Mouse (Mus musculus) large intestine, adult 2 months (tissue): ENCODE results near the gene Farp1. TPM values are rescaled to one million over a fixed set of nuclear protein-coding genes. Genes with fewer than 3 reads are reported as not detected.

Experiments
- DNase-seq: peaks from one replicate; pipeline ENCODE4 v3.0.0-alpha.2; 2012; ENCODE audit warnings: low read depth, low spot score
- WGBS: fragments of 180-500 bp; shearing (Covaris S2); methylation state at CpG from one replicate; pipeline ENCODE4 v1.1.7; 2018; 5-methylcytosine and 5-hydroxymethylcytosine counted together
- polyA plus RNA-seq: library from polyadenylated mRNA; depleted of rRNA; stranded (reverse); fragments of >200 nt; gene quantifications from 2 replicates; pipeline ENCODE4 v1.2.3, GENCODE M21; 2012

Gene Farp1
- polyA plus RNA-seq, 1 experiment = 13.3 TPM

DNA sequence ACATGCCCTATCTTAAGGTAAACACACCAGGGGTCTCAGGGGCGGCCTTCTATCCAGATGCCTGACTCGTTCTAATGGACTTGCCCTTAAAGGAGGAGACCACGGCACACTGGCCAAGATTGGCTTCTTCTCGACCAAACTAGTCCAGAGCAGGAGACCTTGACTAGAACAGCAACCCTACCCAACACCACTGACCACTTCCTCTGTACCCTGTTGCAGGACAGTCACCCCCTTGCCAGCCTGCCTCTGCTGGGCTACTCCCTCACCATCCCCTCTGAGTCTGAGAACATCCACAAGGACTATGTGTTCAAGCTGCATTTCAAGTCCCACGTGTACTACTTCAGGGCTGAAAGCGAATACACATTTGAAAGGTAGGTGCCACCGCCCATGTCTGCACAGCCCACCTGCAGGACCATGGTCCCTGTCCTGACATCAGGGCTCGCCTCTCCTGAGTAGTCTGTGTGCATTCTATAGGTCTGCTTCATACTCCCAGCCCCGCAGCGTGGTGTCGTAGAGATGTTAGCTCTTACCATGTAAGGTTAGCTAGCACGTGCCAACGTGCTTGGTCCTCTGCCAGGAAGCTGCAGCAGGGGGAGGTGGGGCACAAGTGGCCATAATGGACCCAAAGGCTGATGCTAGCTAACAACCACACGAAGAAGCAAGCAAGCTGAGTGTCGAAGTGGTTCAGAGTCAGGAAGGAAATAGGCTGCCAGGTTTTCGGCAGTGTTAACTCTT lies 245.8 kb downstream of the Farp1 start:
- no peak for DNase-seq

DNA sequence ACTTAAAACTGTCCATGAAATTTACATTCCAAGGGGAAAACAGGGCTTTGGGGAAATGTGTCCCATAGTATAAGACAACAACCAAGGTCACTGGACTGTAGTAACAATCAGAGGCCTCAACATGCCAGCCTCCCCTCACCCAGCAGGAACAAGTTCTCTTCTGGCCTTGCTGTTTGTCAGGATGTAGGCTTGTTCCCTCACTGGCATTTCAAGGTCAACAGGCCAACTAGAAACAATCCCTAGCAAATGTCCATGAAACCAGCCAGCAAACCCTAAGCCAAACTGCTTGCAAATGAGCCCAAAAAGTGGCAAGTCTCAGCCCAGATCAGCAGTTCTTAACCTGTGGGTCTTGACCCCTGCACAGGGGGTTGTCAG lies 246.3 kb downstream of the Farp1 start:
- DNase-seq = no peak

More for the DNA sequence above, 245.8 kb downstream of the Farp1 start:
- 67% methylated on average over 16 of the region's 16 CpGs for WGBS

DNA sequence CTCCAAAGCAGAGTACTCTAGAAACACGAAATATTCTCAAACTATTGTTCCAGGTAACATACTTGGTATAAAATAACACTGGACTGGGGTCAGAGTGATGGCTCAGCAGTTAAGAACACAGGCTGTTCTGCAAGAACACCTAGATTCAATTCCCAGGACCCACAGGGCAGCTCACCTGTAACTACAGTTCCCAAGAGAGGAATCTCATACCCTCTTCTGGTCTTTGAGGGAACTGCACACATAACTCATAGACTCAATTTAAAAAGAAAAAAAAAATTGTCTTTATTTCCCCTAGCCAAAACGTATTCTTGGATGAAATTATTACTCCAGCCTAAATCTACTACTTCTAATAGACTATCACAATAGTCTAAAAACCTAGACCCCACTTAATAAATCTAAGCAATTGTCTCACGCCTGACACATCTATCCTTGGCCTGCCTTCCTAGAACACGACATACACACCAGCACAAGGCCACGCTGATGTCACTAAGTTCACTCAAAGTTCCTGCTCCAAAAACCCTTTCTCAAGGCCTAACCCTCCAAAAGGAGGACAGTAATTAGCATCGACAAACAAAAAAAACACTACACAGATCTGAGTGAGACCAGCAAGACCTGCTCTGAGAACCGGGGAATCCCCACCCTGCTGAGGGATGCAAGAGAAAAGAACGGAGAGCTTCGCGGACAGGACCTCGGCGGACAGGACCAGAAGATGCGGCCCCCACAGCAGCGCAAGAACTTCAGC lies 250.6 kb downstream of the Farp1 start:
- 92% methylated on average over 14 of the region's 14 CpGs for WGBS
- DNase-seq = no peak

DNA sequence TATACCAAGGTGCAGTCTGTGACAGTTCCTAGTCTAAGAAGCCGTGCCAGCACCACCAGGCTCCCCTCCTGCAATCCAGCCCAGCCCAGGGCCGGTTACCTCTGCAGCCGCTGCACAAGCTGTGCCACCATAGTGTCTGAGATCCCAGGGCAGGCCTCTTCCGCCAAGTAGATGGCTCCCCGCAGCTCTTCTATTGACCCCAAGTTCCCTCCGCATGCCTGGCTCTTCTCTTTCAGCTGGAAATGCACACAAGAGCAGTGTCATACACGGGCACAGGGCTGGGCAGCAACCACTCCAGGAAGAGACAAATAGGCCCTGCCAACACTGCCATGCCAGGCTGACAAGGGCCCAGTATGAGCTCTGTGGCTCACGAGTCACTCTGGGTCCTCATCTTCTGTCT lies 256.9 kb downstream of the Farp1 start:
- WGBS = 86% methylated on average over 8 of the region's 8 CpGs
- no peak for DNase-seq

DNA sequence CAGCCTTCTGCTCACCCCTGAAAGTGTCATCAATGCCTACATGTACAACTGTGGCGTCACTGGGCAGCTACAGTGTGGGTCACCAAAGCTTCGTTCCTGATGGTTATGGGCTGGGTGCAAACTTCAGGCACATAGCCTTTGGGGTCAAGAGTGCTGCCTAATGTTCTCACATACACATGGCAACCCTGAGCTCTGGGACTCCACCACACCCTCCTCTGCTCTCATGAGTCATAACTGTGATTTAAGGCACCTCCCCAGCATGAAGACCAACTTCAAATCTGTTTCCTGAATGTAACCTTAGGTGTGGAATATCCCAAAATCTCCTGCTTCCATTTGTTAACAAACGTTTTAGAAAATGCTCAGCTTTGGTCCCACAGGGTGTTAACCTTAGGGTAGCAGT lies 257.4 kb downstream of the Farp1 start:
- DNase-seq = no peak
- 64% methylated on average over 3 of the region's 3 CpGs for WGBS

DNA sequence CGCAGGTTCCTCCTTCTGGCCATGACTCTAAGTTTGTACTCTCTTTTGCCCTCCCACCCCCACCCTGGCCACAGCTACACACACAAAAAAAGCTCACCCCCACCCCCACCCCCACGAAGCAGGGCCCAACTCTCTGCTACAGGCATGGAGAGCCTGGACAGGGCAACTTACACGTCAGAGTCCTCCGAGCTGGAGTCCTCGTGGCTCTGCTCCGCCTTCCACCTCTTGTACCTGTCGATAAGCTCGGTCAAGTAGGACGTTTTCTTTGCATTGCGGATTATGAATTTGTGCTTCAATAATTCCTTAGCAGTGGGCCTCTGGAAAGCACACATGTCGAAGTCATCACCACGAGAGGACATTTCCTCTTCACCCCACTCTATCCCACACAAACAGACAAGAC lies 259.5 kb downstream of the Farp1 start:
- no peak for DNase-seq
- WGBS = 93% methylated on average over 12 of the region's 12 CpGs

DNA sequence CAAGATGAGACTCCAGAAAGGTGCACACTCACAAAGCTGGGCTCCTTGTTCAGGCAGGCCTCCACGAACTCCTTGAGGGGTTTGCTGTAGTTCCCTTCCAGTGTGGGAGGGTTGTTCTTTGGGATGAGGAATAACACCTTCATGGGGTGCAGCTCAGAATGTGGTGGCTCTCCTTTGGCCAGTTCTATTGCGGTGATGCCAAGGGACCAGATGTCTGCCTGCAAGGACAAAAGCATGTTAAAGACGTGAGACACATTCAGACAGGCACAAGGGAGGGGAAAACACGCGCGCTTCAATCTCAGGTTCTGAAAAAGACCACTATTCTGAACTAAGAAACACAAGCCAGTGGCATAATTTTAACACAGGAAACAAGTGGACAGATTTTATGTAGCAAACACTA lies 262.1 kb downstream of the Farp1 start:
- WGBS = 92% methylated on average over 6 of the region's 6 CpGs
- DNase-seq = no peak

DNA sequence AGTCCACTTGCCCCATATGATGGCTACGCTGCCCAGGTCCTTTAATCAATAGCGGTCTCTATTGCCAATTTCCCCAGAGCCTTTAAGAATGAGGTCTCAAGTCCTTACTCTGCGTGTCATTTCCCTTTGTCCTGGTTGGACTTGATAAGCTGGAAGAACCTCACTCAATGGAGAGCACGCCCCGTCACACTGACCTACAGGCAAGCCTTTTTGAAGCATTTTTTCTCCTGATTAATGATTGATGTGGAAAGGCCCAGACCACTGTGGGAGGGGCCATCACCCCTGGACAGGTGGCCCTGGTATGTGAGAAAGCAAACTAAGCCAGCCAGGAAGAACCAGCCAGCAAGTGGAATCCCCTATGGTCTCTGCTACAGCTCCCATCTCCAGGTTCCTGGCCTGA lies 263.5 kb downstream of the Farp1 start:
- no peak for DNase-seq

DNA sequence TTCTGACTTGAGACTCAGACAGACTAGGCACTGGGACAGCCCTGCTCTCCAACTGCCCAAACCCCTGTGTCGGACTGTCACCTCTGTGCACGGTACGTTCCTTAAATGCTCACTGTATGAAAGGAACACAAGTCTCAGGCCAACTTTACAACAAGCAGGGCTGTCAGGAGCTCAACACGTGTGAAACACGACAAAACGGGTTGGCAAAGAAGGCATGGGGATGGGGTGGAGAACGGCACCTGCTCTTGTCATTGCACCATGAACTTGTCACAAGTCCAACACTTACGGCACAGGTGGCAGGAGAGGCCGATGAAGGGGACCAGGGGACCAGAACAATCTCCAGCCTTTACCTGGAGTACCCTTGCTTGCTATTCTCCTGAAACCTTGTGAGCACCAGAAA lies 264.1 kb downstream of the Farp1 start:
- 43% methylated on average over 9 of the region's 9 CpGs for WGBS
- DNase-seq = no peak

More for the DNA sequence above, 263.5 kb downstream of the Farp1 start:
- WGBS = 44% methylated on average over 5 of the region's 5 CpGs

DNA sequence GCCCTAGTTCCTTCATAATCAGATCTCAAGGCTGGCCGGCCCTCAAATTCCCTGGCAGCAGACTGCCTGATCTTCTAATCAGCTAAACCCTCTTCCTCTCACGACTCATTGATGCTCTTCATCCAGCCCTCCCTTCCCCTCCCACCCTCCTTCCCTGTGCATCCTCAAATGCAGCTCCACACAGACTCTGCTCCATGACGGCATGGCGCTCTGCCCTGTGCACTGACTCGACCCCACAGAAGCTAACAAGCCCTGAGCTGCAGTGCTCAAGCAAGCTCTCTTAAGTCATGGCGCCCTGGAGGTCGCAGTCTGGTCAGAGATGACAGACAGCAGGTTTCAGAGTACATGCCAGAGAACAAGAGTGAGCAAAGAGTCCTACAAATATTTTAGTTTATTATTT lies 269.5 kb downstream of the Farp1 start:
- 58% methylated on average over 7 of the region's 7 CpGs for WGBS
- no peak for DNase-seq

DNA sequence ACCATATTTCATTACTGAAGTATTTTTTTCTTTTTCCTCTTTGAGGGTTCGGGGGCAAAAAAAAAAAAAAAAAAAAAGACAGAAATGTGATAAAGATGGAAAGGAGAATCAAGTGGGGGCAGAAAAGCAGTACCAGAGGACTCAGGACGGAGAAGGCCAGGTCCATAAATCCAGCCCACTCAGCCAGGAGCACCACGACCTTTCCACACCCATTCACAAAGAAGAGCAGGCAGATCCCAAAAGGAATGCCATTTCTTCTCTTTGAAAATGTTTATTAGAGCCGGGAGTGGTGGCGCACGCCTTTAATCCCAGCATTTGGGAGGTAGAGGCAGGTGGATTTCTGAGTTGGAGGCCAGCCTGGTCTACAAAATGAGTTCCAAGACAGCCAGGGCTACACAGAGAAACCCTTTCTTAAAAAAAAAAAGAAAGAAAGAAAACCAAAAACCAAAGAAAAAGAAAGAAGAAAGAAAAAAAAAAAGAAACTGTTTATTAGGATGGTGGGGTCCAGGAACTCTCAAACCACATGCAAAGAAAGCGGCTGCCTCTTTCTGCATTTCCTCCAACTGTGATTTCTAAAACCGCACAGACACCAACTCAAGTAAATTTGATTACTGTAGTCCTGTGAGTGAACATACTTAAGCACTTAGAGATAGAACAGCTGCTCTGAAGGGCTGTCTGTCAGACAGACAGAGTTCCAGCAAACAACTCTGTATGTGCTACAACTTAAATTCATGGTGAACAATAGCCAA lies 270.5 kb downstream of the Farp1 start:
- 70% methylated on average over 8 of the region's 8 CpGs for WGBS
- no peak for DNase-seq

DNA sequence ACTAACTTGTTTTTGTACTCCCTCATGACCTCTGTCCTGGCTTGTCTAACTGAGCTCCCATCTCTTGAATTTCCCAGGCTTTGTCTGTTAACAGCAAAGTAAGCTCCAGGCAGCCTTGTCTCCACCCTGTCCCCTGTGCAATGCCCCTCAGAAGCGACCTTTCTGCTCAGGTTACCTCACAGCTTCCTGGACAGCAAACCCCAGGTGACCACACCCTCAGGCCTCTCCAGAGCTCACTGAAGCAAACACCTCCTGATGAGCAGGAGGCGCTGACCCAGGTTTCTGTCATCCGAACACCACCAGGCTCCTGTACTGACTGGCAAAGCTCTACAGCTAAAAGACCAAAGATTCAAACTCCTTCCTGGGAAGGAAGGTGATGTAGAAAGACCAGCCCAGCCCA lies 274.9 kb downstream of the Farp1 start:
- WGBS = 44% methylated on average over 3 of the region's 3 CpGs
- DNase-seq = no peak

DNA sequence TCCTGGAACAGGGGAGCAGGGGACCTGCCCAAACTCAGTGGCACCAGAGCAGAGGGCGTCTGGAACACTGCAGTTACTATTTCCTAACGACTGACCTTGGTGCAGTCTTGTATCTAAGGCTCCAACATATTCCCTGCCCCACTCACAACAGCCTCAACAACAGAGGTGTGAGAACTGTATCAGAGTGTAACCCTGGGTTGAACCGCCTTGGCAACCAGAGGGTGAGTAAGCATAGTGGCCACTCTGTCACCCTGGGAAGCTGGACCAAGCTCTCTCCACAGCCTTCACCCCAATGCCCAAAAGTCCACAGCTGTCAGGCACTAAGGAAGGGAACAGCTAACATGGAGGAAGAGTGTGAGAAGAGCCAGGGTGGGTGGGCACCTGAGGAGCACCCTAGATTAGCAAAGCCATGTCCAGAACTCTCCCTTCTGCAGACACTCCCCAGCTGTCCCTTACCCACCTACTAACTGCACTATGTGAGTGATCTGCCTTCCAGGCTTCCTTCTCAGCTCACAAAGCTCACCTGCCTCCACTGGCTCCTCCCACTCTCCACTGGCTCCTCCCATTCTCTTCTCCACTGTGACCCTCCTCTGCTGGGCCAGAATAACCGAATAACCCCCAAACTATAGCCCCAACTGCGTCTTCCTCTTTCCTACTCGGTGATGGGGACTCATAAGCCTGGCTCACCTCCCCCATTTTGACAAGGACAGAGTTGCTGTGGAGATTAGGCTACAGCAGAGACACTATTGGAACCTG lies 275.5 kb downstream of the Farp1 start:
- no peak for DNase-seq
- WGBS = 58% methylated on average over 6 of the region's 6 CpGs

DNA sequence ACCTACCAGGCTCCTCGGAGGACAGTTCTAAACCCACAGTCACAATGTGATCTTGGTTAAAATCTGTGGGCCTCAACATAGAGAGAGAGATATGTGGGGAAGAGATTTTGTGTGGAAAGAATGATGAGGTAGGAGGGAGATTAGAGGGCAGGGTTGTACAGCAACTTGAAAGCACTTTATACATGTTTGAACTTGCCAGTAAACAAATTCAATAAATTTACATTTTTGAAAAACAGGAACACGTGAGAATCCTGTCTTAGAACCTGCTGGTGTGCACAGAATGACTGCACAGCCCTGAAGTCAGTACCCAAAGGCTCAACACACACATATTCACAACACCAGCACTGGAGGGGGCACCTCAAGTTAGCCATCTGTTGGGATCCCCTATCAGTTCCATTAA lies 276.1 kb downstream of the Farp1 start:
- 68% methylated on average over 2 of the region's 2 CpGs for WGBS
- no peak for DNase-seq

DNA sequence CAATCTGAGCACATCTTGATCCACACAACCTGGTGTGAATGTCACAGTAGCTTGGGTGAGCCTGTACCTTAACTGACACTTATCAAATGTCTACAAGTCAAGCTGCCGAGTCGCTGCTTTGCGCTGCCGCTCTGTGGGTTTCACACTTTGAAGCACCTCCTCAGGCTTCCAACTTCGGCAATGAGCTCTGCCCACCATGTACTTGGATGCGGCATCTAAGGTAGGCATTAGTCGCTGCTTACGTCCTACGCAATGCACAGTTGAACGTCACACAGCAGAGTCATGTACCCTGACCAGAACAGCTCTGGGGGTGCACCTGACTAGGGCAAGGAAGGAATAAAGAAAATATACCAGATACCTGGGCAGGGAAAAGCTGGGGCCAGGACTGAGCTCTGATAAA lies 278.3 kb downstream of the Farp1 start:
- 94% methylated on average over 10 of the region's 10 CpGs for WGBS

DNA sequence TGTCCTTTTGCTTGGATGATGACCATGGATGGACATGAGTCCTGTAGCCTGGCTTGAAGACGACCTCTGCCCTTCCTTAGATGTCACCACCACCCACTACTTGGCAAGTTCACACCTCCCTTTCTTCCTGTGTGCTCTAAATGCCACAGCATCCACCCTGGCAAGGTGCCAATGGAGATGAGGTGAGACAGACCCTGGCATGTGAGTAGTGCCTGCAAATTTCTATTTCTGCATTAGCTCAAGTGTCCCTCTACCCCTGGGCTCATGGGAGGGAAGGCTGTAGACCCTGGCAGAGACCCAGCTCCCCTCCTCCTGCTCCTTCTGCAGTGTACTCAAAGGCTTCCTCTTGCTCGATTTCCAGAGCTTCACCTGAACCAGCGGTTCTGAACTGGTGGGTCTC lies 279.9 kb downstream of the Farp1 start:
- 67% methylated on average over 3 of the region's 3 CpGs for whole genome bisulfite sequencing
- DNase-seq = no peak

More for the DNA sequence above, 278.3 kb downstream of the Farp1 start:
- DNase-seq = no peak

DNA sequence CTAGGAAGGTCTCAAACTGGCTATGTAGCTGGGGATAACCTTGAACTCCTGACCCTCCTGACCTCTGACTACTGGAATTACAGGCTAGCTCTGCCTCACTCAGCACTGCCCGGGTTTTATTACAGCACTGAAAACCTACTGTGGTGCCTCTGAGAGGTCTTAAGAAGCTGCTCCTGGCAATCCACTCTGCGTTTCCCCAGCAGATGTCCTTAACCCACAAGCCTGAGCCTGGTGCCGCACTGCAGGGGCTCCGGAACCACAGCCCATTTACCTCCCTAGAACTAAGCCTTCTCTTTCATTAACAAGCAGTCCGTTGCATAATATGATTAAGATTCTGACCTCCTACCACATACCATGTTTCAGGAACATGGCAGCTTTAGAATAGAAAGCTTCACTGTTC lies 281.1 kb downstream of the Farp1 start:
- 71% methylated on average over 5 of the region's 5 CpGs for WGBS
- DNase-seq = no peak

DNA sequence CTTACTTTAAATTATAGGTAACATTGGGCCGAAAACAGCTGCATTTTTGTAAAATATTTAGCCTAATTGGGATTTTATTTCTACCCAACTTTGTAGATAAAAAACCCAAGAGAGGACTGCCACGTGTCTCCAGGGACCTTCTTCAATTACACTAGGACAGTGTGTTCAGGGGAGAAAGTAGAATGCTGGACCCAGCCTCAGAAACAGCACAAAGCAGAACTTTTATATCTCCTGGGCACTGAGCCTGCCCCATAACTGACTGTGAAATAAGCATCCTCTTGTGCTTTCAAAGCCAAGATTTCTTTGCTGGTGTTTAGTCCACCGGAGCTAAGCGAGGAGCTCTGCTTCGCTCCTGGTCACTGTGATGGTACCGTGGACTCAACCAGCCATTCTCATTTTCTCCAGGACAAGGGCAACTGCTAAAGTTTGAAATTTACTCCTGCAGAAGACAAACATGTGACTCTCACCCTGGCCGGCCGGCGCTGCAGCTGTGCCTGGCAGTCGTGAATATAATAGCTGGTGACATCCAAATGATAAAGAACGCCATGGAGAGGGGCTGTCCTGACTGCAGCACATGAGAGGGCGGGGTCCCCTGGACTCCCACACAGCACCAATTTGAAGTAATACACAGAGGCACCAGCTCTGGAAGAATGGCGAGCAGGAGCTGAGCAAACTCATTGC lies 281.8 kb downstream of the Farp1 start:
- WGBS = 65% methylated on average over 13 of the region's 13 CpGs
- no peak for DNase-seq

DNA sequence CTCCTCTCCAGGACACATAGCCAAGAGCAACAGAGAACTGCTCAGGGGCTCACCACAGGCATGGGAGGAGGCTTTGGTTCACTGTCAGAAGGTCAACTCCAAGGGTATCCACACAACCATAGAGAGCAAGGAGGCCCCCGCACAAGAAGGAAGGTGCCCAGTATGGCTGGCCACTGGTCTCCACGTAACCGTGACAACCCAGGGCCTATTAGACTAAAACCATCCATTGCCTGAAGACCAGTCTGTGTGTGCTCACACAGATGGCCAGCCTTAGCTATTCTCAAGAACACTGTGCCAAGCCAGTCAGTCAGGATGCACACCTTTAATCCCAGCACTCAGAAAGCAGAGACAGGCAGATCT lies 282.3 kb downstream of the Farp1 start:
- no peak for DNase-seq
- WGBS = 92% methylated on average over 3 of the region's 3 CpGs

DNA sequence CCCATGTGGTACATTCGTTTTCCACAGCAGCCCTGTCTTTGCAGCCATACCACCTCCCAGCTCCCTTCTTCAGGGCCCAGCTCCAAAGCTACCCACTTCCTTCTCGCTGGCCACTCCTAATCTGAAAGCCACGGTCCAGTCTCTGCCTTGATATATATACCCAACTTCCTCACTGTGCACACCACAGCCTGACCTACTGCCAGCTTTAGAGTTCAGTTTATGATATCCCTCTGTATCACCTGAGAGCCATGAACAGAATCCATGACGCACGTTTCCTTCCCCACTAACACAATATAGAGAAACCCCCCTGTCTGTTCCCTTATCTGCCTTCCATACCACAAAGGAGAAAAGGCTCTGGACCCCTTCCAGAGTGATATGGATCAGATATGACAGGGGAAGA lies 283.4 kb downstream of the Farp1 start:
- DNase-seq = no peak
- 30% methylated on average over 5 of the region's 5 CpGs for WGBS
